Mouse (Mus musculus): ENCODE results near the gene Ltb4r1.

Ltb4r1 gene

DNA sequence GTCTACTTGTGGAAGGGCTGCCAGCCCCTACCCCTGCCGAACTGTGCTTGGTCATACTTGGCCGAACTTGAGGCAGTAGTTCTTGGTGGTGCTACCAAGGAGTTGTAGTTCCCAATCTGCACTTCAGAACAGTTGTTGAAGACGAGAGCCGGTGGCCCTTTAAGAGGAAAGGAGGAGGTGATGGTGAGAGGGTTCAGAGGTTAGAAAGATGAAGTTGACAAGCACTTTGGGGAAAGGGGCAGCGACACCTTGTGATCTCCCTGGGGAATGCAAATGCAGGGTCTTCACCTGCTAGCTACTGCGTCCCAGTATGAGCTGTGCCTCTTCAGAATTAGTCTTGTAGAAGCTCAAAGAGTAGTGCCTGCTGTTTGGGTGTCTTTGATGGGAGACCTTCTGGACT lies 19.4 kb downstream of the Ltb4r1 start:
- DNase-seq (ENCODE audit: low spot score in 2 of 2) = peak in 1 of 2 experiments; percentile 14

DNA sequence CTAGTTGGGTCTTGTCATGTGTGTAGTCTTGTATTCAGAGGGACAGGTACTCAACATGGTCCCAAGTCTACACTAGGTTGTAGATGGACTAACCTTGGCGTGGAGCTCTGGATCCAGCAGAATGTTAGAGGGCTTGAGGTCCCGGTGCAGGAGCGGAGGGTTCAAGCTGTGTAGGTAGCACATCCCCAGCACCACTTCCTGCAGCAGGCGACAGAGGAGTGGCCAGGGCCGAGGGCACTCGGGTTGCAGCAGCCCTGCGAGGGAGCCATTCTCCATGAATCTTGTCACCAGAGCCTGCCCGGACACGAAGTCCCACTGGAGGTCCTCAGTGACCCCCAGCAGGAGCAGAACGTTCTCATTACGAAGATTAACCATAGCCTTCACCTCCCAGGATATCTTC lies 22.0 kb downstream of the Ltb4r1 start:
- DNase-seq (ENCODE audit: low spot score in 2 of 2) = peak in 1 of 2 experiments; percentile 17

DNA sequence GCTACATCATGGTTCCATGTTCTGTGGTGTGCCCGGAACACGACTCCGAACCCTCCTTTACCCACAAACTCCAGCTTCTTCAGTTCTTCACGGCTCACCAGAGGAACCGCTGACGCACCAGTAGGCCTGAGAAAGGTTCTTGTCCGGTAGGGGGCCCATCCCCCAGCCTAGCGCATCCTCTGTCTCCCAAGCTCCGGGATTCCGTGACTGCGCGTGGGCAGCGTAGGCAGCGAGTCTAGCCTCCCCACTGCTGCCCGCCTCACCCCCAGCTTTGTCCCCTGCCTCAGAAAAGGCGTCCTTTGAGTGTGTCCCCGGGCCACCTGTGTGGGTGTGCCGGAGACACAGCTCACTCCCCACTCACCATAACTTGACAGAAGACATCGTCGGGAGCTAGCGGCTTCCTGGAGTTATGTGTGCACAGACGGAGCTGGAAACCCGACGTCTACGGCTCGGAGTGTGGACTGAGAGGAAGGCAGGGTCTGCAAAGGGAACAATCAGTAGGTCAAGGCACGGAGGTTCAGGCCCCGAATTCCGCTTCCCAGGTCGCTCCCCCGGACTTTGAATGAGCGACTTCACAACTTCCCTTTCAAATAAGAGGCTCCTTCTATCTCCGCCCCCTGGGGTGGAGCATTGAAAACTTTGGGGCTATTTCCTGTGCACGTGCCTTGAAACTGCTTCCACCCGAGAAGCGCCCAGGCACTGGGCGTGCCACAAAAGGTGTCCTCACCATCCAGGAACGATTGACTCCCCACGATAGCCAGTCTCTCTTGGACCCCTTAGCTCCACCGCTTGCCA lies 22.7 kb downstream of the Ltb4r1 start, which contains the start of gene Ripk3:
Gene Ripk3 (minus strand): TSS at position 610 of the 795 bp plus-strand sequence.
- peak in 1 of 2 experiments; percentile 17 for DNase-seq (ENCODE audit: low spot score in 2 of 2)

DNA sequence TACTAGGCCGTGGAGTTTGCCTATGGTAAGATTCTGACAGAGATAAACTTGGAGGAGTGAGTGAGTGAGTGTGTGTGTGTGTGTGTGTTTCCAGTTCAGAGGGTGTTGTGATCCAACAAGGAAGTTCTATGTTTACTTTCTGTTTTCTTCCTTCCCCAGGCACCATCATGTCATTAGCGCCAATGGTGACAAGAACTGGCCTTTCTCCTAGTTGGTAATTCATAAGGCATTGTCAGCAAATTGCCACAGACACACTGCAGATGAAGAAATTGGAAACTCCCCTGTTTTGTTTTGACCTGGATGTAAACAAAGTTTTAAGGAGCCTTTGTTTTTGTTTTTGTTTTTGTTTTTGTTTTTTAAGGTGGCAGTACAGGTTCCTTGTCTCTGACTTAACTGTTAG lies 27.7 kb downstream of the Ltb4r1 start:
- no peak for DNase-seq (ENCODE audit: low spot score in 2 of 2)

DNA sequence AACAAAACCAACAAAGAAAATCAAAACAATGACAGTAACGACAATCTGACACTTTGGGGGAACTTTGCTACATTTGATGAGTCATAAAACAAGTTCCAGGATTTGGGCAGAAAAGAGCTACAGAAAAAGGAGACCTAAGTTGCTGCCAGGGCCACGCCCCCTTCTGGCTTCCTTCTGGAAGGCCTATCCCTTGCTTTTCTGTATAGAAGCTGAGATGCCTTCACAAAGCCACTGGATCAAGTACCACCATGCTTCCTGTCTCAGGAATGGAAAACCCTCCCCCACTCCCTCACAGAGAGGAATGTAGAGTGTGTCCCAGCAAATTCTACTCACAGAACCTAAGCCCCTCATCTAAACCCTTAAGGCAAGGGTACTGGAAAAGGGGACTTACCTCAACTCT lies 28.2 kb downstream of the Ltb4r1 start:
- DNase-seq (ENCODE audit: low spot score in 2 of 2) = peak in 1 of 2 experiments; percentile 18

DNA sequence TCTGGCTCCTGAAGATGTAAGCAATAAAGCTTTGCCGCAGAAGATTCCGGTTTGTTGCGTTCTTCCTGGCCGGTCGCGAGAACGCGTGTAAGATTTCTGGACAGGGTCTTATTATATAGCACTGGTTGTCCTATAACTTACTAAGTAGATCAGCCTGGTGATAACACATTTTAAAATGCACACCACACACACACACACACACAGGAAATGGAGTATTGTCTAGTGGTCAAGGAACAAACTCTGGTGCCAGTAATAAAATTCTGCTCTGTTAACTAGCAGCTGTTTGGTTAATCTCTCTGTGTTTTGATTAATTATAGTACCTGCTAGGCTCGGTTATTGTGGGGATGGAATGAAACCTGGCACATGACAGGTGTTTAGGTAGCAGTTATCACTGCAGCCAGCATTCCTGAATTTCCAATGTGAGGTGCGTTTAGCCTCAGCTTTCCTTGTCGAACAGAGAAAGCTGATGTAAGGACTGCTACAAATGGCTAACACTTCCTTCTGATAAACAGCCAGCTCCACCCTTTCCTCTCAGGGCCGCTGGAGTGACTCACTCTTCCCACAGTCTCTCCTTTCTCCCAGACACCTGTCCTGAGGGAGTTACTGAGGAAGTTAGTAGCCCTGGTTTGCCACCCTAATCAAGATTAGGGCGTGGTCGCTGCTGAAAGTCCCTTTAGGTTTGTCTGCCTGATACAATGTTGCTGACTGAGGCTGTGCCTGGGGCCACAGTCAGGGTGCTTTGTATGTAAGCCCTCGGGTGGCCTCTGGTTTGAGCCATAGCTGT lies 29.8 kb downstream of the Ltb4r1 start:
- DNase-seq (ENCODE audit: low spot score in 2 of 2) = peak in 1 of 2 experiments; percentile 7

DNA sequence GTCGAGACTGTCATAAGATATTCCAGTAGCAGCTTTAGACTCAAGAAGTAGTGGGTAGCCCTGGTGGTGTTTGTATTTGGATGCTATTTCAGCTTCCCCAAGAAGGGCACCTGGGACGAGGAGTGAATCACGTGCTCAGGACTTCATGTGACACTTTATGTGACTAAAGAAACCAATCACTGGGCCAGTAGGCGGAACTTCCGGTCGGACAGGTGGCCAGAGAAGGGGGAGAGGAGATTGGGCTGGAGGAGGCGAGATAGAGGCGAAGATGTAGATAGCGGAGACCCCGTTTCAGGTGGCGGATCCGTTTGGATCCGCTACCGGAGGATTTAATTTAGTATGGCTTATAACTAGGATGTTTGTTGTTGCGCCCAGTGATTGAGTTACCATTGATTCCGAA lies 49.1 kb downstream of the Ltb4r1 start:
- DNase-seq (ENCODE audit: low spot score in 2 of 2) = peak; percentile 80 to 88

DNA sequence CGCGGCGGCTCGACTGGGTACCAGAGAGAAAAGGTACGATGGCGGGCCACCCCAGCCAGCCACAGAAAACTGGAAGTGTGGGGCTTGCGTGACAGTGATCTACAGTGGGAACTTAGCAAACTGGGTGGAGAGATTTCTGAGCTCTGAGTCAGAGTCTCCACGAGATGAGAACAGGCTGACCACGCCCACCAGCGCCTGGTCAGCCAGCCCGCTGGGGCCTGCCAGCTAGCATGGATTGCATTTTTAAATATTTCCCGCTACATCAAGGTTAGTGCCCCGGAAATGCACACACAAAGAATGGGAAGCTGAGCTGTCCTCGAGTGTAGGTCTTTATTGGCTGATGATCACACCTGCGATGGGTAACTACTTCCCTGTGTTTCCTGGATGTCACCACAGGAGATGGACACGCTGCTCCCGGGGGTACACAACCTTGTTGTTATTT lies 49.6 kb downstream of the Ltb4r1 start:
- DNase-seq (ENCODE audit: low spot score in 2 of 2) = peak; percentile 36 to 52

Measured in right cerebral cortex, postnatal 10 days (tissue).